Mouse (Mus musculus) heart, embryonic 13.5 days (tissue): ENCODE data around the gene Rprd2. TPM values are rescaled to one million over a fixed set of nuclear protein-coding genes. Genes with fewer than 3 reads are reported as not detected.
"Not testable (repeated sequence)": the region's sequence is repeated elsewhere in the genome, so short reads cannot be mapped to it uniquely, and the experiment has no call there.

Source experiments
- ATAC-seq: fragments of 200-750 bp; cut with Nextera tagmentation; 2 replicates; pipeline ENCODE4 v1.8.0; 2017; ENCODE audit warnings: moderate TSS enrichment; ENCODE audit not compliant: insufficient number of reproducible peaks, low FRiP score, low TSS enrichment; ENCODE audit errors: extremely low read depth
- H3K27ac ChIP-seq: fragments of 300-500 bp; sonication (generic); replicated peaks from 2 replicates; pipeline ENCODE4 v1.5.1; 2015; ENCODE audit warnings: moderate library complexity, mild to moderate bottlenecking, inconsistent platforms
- H3K27me3 ChIP-seq: fragments of 300-500 bp; sonication (generic); replicated peaks from 2 replicates; pipeline ENCODE4 v1.6.1; 2015; ENCODE audit warnings: mild to moderate bottlenecking, inconsistent platforms
- H3K36me3 ChIP-seq: fragments of 300-500 bp; sonication (generic); 2 replicates; pipeline ENCODE4 v1.6.1; 2015; ENCODE audit warnings: mild to moderate bottlenecking, inconsistent platforms
- H3K4me1 ChIP-seq: fragments of 300-500 bp; sonication (generic); 2 replicates; pipeline ENCODE4 v1.6.1; 2015; ENCODE audit warnings: inconsistent platforms
- H3K4me2 ChIP-seq: fragments of 300-500 bp; sonication (generic); 2 replicates; pipeline ENCODE4 v1.6.1; 2015; ENCODE audit warnings: inconsistent platforms, mild to moderate bottlenecking, moderate library complexity
- H3K4me3 ChIP-seq: fragments of 300-500 bp; sonication (generic); 2 replicates; pipeline ENCODE4 v1.5.1; 2015; ENCODE audit warnings: moderate library complexity, mild to moderate bottlenecking, inconsistent platforms
- H3K9ac ChIP-seq: fragments of 300-500 bp; sonication (generic); 2 replicates; pipeline ENCODE4 v1.6.1; 2015; ENCODE audit warnings: inconsistent platforms, mild to moderate bottlenecking, moderate library complexity
- H3K9me3 ChIP-seq: fragments of 300-500 bp; sonication (generic); 2 replicates; pipeline ENCODE4 v1.6.1; 2016; ENCODE audit warnings: inconsistent platforms
- WGBS: fragments of 180-500 bp; shearing (Covaris S2); methylation state at CpG from one replicate; pipeline ENCODE4 v1.1.7; 2015; ENCODE audit warnings: mixed read lengths; 5-methylcytosine and 5-hydroxymethylcytosine counted together
- polyA plus RNA-seq: library from polyadenylated mRNA; unstranded; fragments of >200 nt; fragmentation: Nextera tagmentation; extraction: Ambion mirVana; gene quantifications from 2 replicates; pipeline ENCODE4 v1.2.1, GENCODE M21; 2015

Rprd2 gene
- polyA plus RNA-seq, 1 experiment from 2014 or later = 17.1 TPM

GRCm38 (mm10) chr3:95816681-95817080, 2.0 kb downstream of the Rprd2 start:
- Histone ChIP-seq H3K27ac (no peak overlapping the region), H3K36me3 (peaks cover 8% of the 10 kb centered on the region), H3K4me2 (peak overlapping the region; percentile 67), H3K9ac (peak overlapping the region; percentile 41), H3K27me3 (no peaks in the 10 kb centered on the region), H3K9me3 (no peaks in the 10 kb centered on the region), H3K4me1 (peaks cover 35% of the 10 kb centered on the region), H3K4me3 (peak overlapping the region; percentile 79)
- 83% methylated on average over 3 of the region's 3 CpGs for WGBS
- ATAC-seq = no peak

GRCm38 (mm10) chr3:95808384-95808783, 10.3 kb downstream of the Rprd2 start:
- 39% methylated on average over 2 of the region's 2 CpGs for WGBS
- Histone ChIP-seq H3K9ac (no peak overlapping the region), H3K9me3 (no peaks in the 10 kb centered on the region), H3K4me1 (peaks cover 18% of the 10 kb centered on the region), H3K4me2 (no peak overlapping the region), H3K27me3 (no peaks in the 10 kb centered on the region), H3K4me3 (no peak overlapping the region), H3K27ac (no peak overlapping the region), H3K36me3 (peaks cover 31% of the 10 kb centered on the region)
- ATAC-seq = no peak

- not testable (repeated sequence) for H3K9ac ChIP-seq, H3K27me3 ChIP-seq, ATAC-seq, H3K27ac ChIP-seq, H3K9me3 ChIP-seq, H3K4me2 ChIP-seq, H3K4me3 ChIP-seq
- WGBS = 90% methylated on average over 6 of the region's 6 CpGs
- Histone ChIP-seq H3K4me1 (peaks cover 13% of the 10 kb centered on the region), H3K36me3 (peaks cover 38% of the 10 kb centered on the region)
Observed at GRCm38 (mm10) chr3:95807630-95808029, 11.0 kb downstream of the Rprd2 start.

DNA sequence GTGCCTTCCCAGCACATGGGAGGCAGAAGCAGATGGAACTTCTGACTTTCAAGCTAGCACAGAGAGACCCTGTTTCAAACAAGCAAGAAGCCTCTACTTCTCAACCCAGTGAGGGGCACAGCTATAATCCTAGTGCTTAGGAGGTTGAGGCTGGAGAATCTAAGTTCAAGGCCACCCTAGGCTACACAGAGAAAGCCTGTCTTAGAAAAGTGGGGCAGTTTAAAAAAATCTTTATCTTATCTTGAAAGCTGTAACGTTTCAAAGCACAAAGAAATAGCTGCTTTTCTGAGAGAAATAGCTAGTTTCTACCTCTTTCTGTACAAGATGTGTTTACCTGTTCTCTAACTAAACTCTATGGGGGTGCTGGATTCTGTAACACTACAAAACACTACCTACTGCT, 12.0 kb downstream of the Rprd2 start:
- peaks cover 13% of the 10 kb centered on the region for H3K4me1 ChIP-seq
- 33% methylated on average over 1 of the region's 1 CpGs for WGBS
- H3K27me3 ChIP-seq = no peaks in the 10 kb centered on the region
- no peak overlapping the region for H3K4me3 ChIP-seq
- H3K27ac ChIP-seq = no peak overlapping the region
- H3K4me2 ChIP-seq = no peak overlapping the region
- no peak overlapping the region for H3K9ac ChIP-seq
- H3K36me3 ChIP-seq = peaks cover 39% of the 10 kb centered on the region
- no peaks in the 10 kb centered on the region for H3K9me3 ChIP-seq
- ATAC-seq = no peak

DNA sequence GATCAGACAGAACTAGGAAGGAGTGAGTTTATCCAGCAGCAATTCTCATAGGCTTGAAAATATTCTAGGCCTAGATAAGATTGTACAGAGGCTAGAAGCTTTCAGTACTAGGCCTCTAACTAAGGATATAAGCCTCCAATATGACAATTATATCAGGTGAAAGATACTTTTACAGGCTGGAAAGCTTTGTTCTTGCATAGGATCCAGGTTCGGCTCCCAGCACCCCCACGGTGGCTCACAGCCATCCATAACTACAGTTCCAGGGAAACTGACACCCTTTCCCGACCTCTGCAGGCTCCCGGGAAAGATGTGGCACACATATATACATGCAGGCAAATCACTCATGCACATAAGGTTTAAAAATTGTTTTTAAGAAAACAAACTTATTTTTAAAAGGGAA, 14.8 kb downstream of the Rprd2 start:
- Histone ChIP-seq H3K27me3 (no peaks in the 10 kb centered on the region), H3K9me3 (no peaks in the 10 kb centered on the region), H3K4me2 (no peak overlapping the region), H3K4me3 (no peak overlapping the region), H3K27ac (no peak overlapping the region), H3K9ac (no peak overlapping the region), H3K36me3 (peaks cover 37% of the 10 kb centered on the region), H3K4me1 (peaks cover 12% of the 10 kb centered on the region; the same call in 1 of the 2 replicates)
- no peak for ATAC-seq
- 92% methylated on average over 4 of the region's 4 CpGs for WGBS

DNA sequence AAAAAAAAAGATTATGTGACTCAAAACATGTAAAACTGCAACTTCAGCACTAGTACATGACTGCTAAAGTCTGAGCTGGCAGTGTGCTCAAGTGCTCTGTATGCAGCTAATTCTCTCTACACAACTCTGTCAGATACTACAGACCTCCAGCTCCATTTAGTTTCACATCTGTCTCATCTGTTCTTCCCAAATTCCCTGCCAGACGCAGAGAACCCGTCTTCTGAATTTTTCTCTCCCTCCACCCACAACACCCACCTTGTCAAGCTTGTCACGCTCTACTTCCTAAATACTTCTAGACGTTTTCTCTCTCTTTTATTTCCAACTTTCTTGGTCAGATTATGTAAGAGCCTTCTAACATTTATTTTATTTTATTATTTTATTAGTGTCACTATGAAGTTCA, 19.9 kb downstream of the Rprd2 start:
- no peak overlapping the region for H3K4me3 ChIP-seq
- peaks cover 10% of the 10 kb centered on the region; the same call in 1 of the 2 replicates for H3K4me1 ChIP-seq
- no peak overlapping the region for H3K27ac ChIP-seq
- no peaks in the 10 kb centered on the region for H3K27me3 ChIP-seq
- 91% methylated on average over 4 of the region's 4 CpGs for WGBS
- no peaks in the 10 kb centered on the region for H3K9me3 ChIP-seq
- ATAC-seq = no peak
- no peak overlapping the region for H3K4me2 ChIP-seq
- H3K36me3 ChIP-seq = peaks cover 20% of the 10 kb centered on the region
- H3K9ac ChIP-seq = no peak overlapping the region

GRCm38 (mm10) chr3:95794299-95794698, 24.4 kb downstream of the Rprd2 start:
- no peak overlapping the region for H3K4me3 ChIP-seq
- H3K4me1 ChIP-seq = peaks cover 8% of the 10 kb centered on the region; the same call in 1 of the 2 replicates
- peaks cover 6% of the 10 kb centered on the region for H3K36me3 ChIP-seq
- ATAC-seq = no peak
- H3K4me2 ChIP-seq = no peak overlapping the region
- no peak overlapping the region for H3K9ac ChIP-seq
- WGBS = 79% methylated on average over 1 of the region's 1 CpGs
- H3K27ac ChIP-seq = no peak overlapping the region
- no peaks in the 10 kb centered on the region for H3K9me3 ChIP-seq
- H3K27me3 ChIP-seq = no peaks in the 10 kb centered on the region

- H3K9ac ChIP-seq = no peak overlapping the region
- H3K4me1 ChIP-seq = peaks cover 8% of the 10 kb centered on the region; the same call in 1 of the 2 replicates
- H3K4me2 ChIP-seq = no peak overlapping the region
- no peaks in the 10 kb centered on the region for H3K9me3 ChIP-seq
- H3K36me3 ChIP-seq = peaks cover 12% of the 10 kb centered on the region
- no peaks in the 10 kb centered on the region for H3K27me3 ChIP-seq
- H3K4me3 ChIP-seq = no peak overlapping the region
- 75% methylated on average over 2 of the region's 2 CpGs for WGBS
- H3K27ac ChIP-seq = no peak overlapping the region
- ATAC-seq = no peak
Observed at GRCm38 (mm10) chr3:95793662-95794061, 25.0 kb downstream of the Rprd2 start.

GRCm38 (mm10) chr3:95785501-95785900, 33.2 kb downstream of the Rprd2 start:
- no peak overlapping the region for H3K9ac ChIP-seq
- no peaks in the 10 kb centered on the region for H3K27me3 ChIP-seq
- H3K4me3 ChIP-seq = no peak overlapping the region
- no peaks in the 10 kb centered on the region for H3K4me1 ChIP-seq
- no peak for ATAC-seq
- H3K27ac ChIP-seq = no peak overlapping the region
- peaks cover 86% of the 10 kb centered on the region for H3K36me3 ChIP-seq
- H3K4me2 ChIP-seq = no peak overlapping the region
- WGBS = 94% methylated on average over 4 of the region's 4 CpGs
- H3K9me3 ChIP-seq = no peaks in the 10 kb centered on the region

- no peak for ATAC-seq
- peaks cover 89% of the 10 kb centered on the region for H3K36me3 ChIP-seq
- H3K4me1 ChIP-seq = 0 out of 2 replicates have a peak, but pooled peaks cover 2% of the 10 kb centered on the region
- no peak overlapping the region for H3K4me2 ChIP-seq
- no peaks in the 10 kb centered on the region for H3K9me3 ChIP-seq
- no peaks in the 10 kb centered on the region for H3K27me3 ChIP-seq
- H3K9ac ChIP-seq = no peak overlapping the region
- no peak overlapping the region for H3K4me3 ChIP-seq
- H3K27ac ChIP-seq = no peak overlapping the region
Observed at GRCm38 (mm10) chr3:95771985-95772384, 46.7 kb downstream of the Rprd2 start.

GRCm38 (mm10) chr3:95765534-95765933, 53.1 kb downstream of the Rprd2 start:
- ATAC-seq = no peak
- WGBS = 85% methylated on average over 10 of the region's 10 CpGs

GRCm38 (mm10) chr3:95763811-95764210, 54.9 kb downstream of the Rprd2 start:
- 85% methylated on average over 10 of the region's 10 CpGs for WGBS
- H3K9ac ChIP-seq = no peak overlapping the region
- no peaks in the 10 kb centered on the region for H3K27me3 ChIP-seq
- ATAC-seq = no peak
- H3K4me3 ChIP-seq = no peak overlapping the region
- no peaks in the 10 kb centered on the region for H3K9me3 ChIP-seq
- H3K36me3 ChIP-seq = peaks cover 69% of the 10 kb centered on the region
- peaks cover 10% of the 10 kb centered on the region; the same call in 1 of the 2 replicates for H3K4me1 ChIP-seq
- no peak overlapping the region; the same call in 1 of the 2 replicates for H3K27ac ChIP-seq
- H3K4me2 ChIP-seq = no peak overlapping the region

More at GRCm38 (mm10) chr3:95765534-95765933, 53.1 kb downstream of the Rprd2 start:
- H3K4me3 ChIP-seq = no peak overlapping the region
- no peaks in the 10 kb centered on the region for H3K9me3 ChIP-seq
- 0 out of 2 replicates have a peak, but pooled peaks cover 7% of the 10 kb centered on the region for H3K4me1 ChIP-seq
- no peak overlapping the region for H3K4me2 ChIP-seq
- no peak overlapping the region for H3K9ac ChIP-seq
- no peaks in the 10 kb centered on the region for H3K27me3 ChIP-seq
- H3K36me3 ChIP-seq = peaks cover 83% of the 10 kb centered on the region
- peak overlapping the region; percentile 22; the same call in 1 of the 2 replicates for H3K27ac ChIP-seq
